Mouse (Mus musculus): ENCODE results near the gene Syt8. TPM values are rescaled to one million over a fixed set of nuclear protein-coding genes. Genes with fewer than 3 reads are reported as not detected.
A peak's percentile ranks its signal among the peaks of the same experiment; 100 is the strongest.

Gene Syt8
- polyA plus RNA-seq (2014; fragmentation: Nextera tagmentation; extraction: Ambion mirVana) = not detected in 2 replicates

DNA sequence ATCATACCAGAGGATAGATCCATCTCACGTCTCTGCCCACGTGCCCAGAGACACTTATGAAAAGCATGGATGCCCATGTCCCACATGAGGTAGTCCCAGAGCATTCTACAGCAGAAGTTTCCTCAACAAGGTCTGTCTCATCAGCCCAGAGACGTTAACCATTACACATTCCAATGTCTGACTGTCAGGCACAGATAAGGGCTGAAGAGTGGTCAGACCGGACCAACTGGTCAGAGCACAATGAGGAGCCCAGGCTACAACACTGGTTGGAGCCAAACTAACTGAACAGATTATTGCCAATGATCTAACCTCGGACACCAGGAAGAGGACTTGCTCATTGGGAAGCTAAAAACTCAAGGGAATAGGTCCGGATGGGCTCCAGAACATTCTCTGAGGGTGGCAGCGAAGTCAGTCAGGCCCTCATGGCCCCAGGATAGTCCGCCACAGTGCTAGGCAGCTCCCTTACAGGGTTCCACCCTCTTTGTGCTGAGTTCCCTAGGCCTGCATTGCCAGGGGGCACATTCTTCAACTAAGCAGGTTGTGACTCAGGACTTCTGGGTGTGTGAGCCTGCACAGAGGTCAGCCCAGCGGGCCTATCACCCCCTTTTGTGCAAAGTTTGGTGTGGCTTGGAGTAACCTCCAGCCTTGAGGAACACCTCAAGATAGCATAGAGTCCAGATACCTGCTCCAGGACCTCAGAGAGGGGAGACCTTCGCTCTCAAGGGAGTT is at the start of gene Syt8:
Syt8 (plus strand) TSS at position 714 of the 729 bp plus-strand sequence.
- Histone ChIP-seq H3K27ac (ENCODE audit: low read depth, low read length) (no peak within 1 kb of the TSS), H3K4me3 (ENCODE audit: low read depth, low read length) (no peak within 1 kb of the TSS), H3K9me3 (ENCODE audit: control insufficient read depth, low read length) (no peaks in the 10 kb centered on the region), H3K9ac (ENCODE audit: low read length) (no peak within 1 kb of the TSS), H3K36me3 (ENCODE audit: control insufficient read depth, insufficient read depth, low read length) (no peaks in the 10 kb centered on the region), H3K4me1 (replicated peaks; ENCODE audit: control insufficient read depth, insufficient read depth, low read length) (no peaks in the 10 kb centered on the region), H3K4me2 (ENCODE audit: low read depth, low read length, severe bottlenecking) (no peak within 1 kb of the TSS), H3K27me3 (ENCODE audit: control insufficient read depth, insufficient read depth, low read length) (no peaks in the 10 kb centered on the region)
- ATAC-seq (replicated peaks; ENCODE audit: low FRiP score) = no peak
- DNase-seq (ENCODE audit: low spot score) = no peak
- WGBS = 83% methylated on average over 10 of the region's 10 CpGs

DNA sequence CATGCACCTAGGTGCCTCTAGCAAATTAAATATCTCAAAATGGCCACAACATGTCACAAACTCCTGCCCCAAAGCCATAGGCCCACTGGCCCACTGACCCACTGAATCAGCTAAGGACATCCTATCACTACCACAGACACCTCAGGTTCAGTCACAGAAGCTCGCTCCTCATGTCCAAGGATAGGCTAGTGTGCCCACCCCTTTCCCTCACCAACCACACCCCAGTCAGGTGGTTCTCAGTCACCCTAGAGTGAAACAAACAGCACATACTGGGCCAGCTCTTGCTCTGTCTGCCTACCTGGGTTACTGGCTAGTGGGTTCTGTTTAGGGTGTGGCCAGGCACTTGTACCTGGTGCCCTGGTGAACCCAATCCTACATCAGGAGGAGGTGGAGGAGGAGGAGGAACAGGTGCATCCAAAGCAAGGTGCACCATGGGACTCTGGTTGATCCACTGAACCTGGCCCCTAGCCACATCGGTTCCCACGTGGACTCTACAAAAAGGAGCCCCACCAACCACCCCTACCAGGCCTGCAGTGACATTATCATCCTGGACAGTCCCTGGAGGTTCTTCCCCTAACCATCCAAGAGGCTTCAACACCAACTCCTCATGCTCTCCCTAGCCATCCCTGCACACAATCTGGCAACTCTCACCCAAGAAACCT is 48.8 kb upstream of the Syt8 start:
- DNase-seq (ENCODE audit: low spot score) (no peak), ATAC-seq (replicated peaks; ENCODE audit: low FRiP score) (no peak)
- Histone ChIP-seq H3K36me3 (ENCODE audit: control insufficient read depth, insufficient read depth, low read length) (peaks cover 4% of the 10 kb centered on the region; the same call in 1 of the 2 replicates), H3K9me3 (ENCODE audit: control insufficient read depth, low read length) (no peaks in the 10 kb centered on the region), H3K4me1 (replicated peaks; ENCODE audit: control insufficient read depth, insufficient read depth, low read length) (peaks cover 8% of the 10 kb centered on the region), H3K4me3 (ENCODE audit: low read depth, low read length) (peak overlapping the region; percentile 84; the same call in 1 of the 2 replicates), H3K27me3 (ENCODE audit: control insufficient read depth, insufficient read depth, low read length) (no peaks in the 10 kb centered on the region), H3K4me2 (ENCODE audit: low read depth, low read length, severe bottlenecking) (peak overlapping the region; percentile 87; the same call in 1 of the 2 replicates), H3K9ac (ENCODE audit: low read length) (no peak overlapping the region), H3K27ac (ENCODE audit: low read depth, low read length) (no peak overlapping the region)
- WGBS = 92% methylated on average over 3 of the region's 3 CpGs

DNA sequence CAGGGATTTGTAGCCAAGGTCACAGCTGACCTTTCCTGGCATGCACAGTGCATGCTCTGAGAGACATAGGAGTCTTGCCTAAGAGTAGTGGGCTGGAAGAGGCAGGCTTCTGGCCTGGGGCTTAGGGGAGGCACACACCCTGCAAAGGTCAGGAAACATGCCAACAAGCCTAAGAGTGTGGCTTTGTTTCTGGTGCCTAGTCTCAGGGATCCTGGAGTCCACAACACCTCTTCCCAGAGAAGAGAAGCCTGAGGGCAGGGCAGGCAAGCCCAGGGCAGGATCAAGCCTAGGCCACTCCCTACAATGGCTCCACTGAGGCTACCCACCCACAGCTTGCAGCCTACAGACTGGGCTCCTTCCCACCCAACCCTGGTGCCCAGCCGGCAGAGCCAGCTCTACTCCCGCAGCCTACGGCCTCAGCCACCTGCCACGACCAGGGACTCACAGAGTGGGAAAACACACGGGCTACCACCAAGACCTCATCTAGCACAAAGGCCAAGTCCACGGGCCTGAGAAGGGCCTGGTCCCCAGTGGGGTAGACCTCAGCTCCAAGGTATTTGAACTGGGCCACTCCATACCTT is 47.9 kb upstream of the Syt8 start:
- ATAC-seq (replicated peaks; ENCODE audit: low FRiP score) = no peak

DNA sequence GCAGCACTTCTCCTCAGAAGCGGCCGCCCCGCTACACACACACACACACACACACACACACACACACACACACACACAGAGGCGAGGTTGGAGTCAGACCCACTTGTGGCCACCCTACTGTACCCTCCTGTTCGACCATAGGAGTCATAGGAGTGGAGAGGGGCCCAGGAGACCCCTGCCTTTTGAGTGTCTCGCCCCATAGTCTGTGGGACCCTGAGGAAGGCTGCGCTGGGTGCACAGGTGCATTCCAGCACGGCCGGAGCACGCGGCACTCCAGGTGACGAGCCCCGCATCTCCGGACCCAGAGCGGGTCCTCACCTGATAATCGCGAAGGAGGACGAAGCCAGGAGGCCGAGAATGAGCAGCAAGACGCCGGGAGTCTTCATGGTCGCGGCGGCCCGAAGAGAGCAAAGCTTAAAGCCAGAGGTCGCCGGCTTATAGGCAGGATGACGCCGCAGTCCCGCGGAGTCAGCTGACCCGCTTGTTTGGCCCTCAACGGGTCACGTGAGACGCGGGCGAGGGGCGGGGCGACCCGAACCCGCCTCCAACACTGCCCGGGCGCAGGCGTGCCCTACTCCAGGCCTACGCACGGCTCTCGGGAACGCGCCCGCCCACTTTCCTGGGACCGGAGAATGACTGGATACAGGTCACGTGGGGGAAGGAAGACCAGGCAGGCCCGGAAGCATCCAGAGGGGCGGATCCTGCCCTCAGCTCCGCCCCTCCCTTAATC is 47.1 kb upstream of the Syt8 start, which contains the start of gene Ctsd:
Ctsd (minus strand) TSS at position 620 of the 730 bp plus-strand sequence.
- no peaks in the 10 kb centered on the region for H3K9me3 ChIP-seq (ENCODE audit: control insufficient read depth, low read length)
- peak within 1 kb of the TSS; percentile 84 for H3K4me3 ChIP-seq (ENCODE audit: low read depth, low read length)
- DNase-seq (ENCODE audit: low spot score) = peak; percentile 99
- peak; percentile 98 for ATAC-seq (replicated peaks; ENCODE audit: low FRiP score)
- H3K27me3 ChIP-seq (ENCODE audit: control insufficient read depth, insufficient read depth, low read length) = no peaks in the 10 kb centered on the region
- H3K4me2 ChIP-seq (ENCODE audit: low read depth, low read length, severe bottlenecking) = peak within 1 kb of the TSS; percentile 87
- H3K36me3 ChIP-seq (ENCODE audit: control insufficient read depth, insufficient read depth, low read length) = peaks cover under 1% of the 10 kb centered on the region; the same call in 1 of the 2 replicates
- H3K27ac ChIP-seq (ENCODE audit: low read depth, low read length) = no peak within 1 kb of the TSS
- under 1% methylated on average over 51 of the region's 55 CpGs for WGBS
- H3K9ac ChIP-seq (ENCODE audit: low read length) = peak within 1 kb of the TSS; percentile 83
- peaks cover 8% of the 10 kb centered on the region for H3K4me1 ChIP-seq (replicated peaks; ENCODE audit: control insufficient read depth, insufficient read depth, low read length)

More for the DNA sequence above, 47.9 kb upstream of the Syt8 start:
- peak overlapping the region; percentile 83 for H3K9ac ChIP-seq (ENCODE audit: low read length)
- 47% methylated on average over 6 of the region's 6 CpGs for WGBS
- H3K27ac ChIP-seq (ENCODE audit: low read depth, low read length) = no peak overlapping the region
- H3K27me3 ChIP-seq (ENCODE audit: control insufficient read depth, insufficient read depth, low read length) = no peaks in the 10 kb centered on the region
- H3K36me3 ChIP-seq (ENCODE audit: control insufficient read depth, insufficient read depth, low read length) = peaks cover 4% of the 10 kb centered on the region; the same call in 1 of the 2 replicates
- H3K4me1 ChIP-seq (replicated peaks; ENCODE audit: control insufficient read depth, insufficient read depth, low read length) = peaks cover 8% of the 10 kb centered on the region
- H3K9me3 ChIP-seq (ENCODE audit: control insufficient read depth, low read length) = no peaks in the 10 kb centered on the region
- H3K4me2 ChIP-seq (ENCODE audit: low read depth, low read length, severe bottlenecking) = peak overlapping the region; percentile 87
- DNase-seq (ENCODE audit: low spot score) = no peak
- H3K4me3 ChIP-seq (ENCODE audit: low read depth, low read length) = peak overlapping the region; percentile 84

DNA sequence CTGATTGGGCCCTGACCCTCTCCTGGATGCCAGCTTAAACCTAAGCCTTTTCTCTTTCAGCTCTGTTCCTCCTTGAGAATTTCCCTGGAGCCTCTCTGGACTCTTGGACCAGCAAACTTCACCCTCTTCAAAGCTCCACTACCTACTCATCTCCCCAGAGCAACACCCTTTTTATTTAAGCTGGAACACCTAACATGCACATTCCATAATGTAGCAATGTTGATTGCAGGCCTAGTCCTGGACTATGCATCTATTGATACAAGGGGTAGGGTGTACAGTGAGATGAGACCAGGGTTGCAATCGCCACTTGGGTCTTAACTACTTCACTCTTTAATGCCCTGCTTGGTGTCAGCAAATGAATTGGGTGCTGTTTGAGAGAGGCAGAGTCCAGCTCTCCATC is 46.5 kb upstream of the Syt8 start:
- DNase-seq (ENCODE audit: low spot score) (no peak), ATAC-seq (replicated peaks; ENCODE audit: low FRiP score) (peak; percentile 25)
- H3K4me3 ChIP-seq (ENCODE audit: low read depth, low read length) = peak overlapping the region; percentile 84
- peak overlapping the region; percentile 87 for H3K4me2 ChIP-seq (ENCODE audit: low read depth, low read length, severe bottlenecking)
- H3K4me1 ChIP-seq (replicated peaks; ENCODE audit: control insufficient read depth, insufficient read depth, low read length) = peaks cover 8% of the 10 kb centered on the region
- H3K27me3 ChIP-seq (ENCODE audit: control insufficient read depth, insufficient read depth, low read length) = no peaks in the 10 kb centered on the region
- 95% methylated on average over 1 of the region's 1 CpGs for WGBS
- no peak overlapping the region for H3K27ac ChIP-seq (ENCODE audit: low read depth, low read length)
- H3K9me3 ChIP-seq (ENCODE audit: control insufficient read depth, low read length) = no peaks in the 10 kb centered on the region
- H3K9ac ChIP-seq (ENCODE audit: low read length) = no peak overlapping the region
- H3K36me3 ChIP-seq (ENCODE audit: control insufficient read depth, insufficient read depth, low read length) = no peaks in the 10 kb centered on the region; the same call in 1 of the 2 replicates

DNA sequence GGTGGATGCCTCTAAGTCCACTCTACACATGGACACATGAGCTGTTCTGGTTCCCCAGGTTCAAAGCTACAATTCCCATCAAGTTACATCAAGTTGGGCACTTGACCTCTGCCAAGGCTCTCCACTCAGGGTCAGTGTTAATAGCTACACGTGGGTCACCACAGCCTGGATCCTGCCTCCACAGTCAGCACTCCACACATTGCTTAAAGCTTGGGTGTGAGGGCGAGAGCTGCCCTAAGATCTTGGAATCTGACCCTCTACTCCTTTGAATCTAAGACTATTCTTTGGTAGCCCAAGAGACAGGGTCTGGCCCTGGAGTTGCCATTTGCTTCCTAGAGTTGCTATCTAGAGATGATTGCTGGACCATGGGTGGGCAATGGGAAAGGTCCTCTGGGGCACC is 45.9 kb upstream of the Syt8 start:
- no peak overlapping the region for H3K4me3 ChIP-seq (ENCODE audit: low read depth, low read length)
- no peak for DNase-seq (ENCODE audit: low spot score)
- WGBS = 93% methylated on average over 2 of the region's 2 CpGs
- H3K4me1 ChIP-seq (replicated peaks; ENCODE audit: control insufficient read depth, insufficient read depth, low read length) = peaks cover 8% of the 10 kb centered on the region
- no peaks in the 10 kb centered on the region for H3K9me3 ChIP-seq (ENCODE audit: control insufficient read depth, low read length)
- ATAC-seq (replicated peaks; ENCODE audit: low FRiP score) = no peak
- no peak overlapping the region for H3K4me2 ChIP-seq (ENCODE audit: low read depth, low read length, severe bottlenecking)
- H3K27ac ChIP-seq (ENCODE audit: low read depth, low read length) = no peak overlapping the region
- no peaks in the 10 kb centered on the region for H3K27me3 ChIP-seq (ENCODE audit: control insufficient read depth, insufficient read depth, low read length)
- H3K36me3 ChIP-seq (ENCODE audit: control insufficient read depth, insufficient read depth, low read length) = no peaks in the 10 kb centered on the region; the same call in 1 of the 2 replicates
- H3K9ac ChIP-seq (ENCODE audit: low read length) = no peak overlapping the region

DNA sequence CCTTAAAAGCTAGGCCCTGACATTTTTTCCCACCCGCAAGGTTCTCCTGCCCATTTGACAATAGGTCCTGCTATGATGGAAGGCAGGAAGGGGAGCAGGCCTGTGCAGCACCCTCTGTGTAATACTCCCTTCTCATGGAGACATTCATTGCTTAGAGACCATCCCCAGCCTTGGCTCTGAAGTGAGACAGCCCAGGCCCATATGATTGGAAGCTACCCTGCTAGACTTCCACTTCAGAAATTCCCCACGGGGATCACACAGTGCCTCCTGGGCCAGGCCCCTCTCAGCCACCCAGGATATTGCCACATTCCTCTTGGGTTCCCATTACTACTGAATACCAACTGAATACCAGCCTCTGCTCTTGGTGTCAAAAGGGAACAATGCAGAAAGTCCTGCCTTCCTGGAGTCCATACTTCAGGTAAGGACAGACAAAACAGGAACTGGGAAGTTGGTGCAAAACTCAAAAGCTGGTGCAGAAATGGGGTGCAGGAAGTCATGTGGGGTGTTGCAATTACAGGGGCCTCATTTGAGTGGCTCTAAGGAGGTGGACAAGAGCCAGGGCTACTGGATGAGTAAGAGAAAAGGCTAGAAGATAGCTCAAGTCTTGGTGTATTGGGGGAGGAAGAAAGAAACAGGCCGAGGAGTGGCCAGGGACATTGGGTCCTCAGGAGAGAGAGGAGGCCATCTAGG is 44.5 kb upstream of the Syt8 start:
- DNase-seq (ENCODE audit: low spot score) = no peak
- ATAC-seq (replicated peaks; ENCODE audit: low FRiP score) = no peak
- no peak overlapping the region for H3K4me3 ChIP-seq (ENCODE audit: low read depth, low read length)
- WGBS = 82% methylated on average over 3 of the region's 3 CpGs
- no peak overlapping the region for H3K27ac ChIP-seq (ENCODE audit: low read depth, low read length)
- H3K27me3 ChIP-seq (ENCODE audit: control insufficient read depth, insufficient read depth, low read length) = no peaks in the 10 kb centered on the region
- H3K9me3 ChIP-seq (ENCODE audit: control insufficient read depth, low read length) = no peaks in the 10 kb centered on the region
- H3K4me2 ChIP-seq (ENCODE audit: low read depth, low read length, severe bottlenecking) = no peak overlapping the region
- peaks cover 8% of the 10 kb centered on the region for H3K4me1 ChIP-seq (replicated peaks; ENCODE audit: control insufficient read depth, insufficient read depth, low read length)
- H3K36me3 ChIP-seq (ENCODE audit: control insufficient read depth, insufficient read depth, low read length) = no peaks in the 10 kb centered on the region; the same call in 1 of the 2 replicates
- H3K9ac ChIP-seq (ENCODE audit: low read length) = no peak overlapping the region

DNA sequence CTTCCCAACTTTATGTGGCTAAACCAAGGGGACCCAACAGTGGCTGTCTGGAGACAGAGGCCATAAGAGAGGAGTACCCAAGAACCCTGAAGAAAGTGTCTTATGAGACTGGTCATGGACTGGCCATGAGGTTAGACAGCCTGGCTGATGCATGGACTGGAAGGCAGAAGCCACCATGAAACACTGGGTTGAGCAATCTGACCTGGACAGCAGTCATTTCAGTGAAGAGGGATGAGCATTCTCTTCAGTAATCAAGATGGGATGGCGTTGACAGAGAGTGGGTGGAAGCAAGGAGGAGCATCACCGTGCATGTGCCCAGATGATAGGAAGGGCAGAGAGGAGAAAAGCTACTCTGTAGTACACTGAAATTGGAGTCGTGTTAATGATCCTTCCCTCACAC is 43.5 kb upstream of the Syt8 start:
- 86% methylated on average over 3 of the region's 3 CpGs for WGBS

More for the DNA sequence above, 43.5 kb upstream of the Syt8 start:
- no peak for DNase-seq (ENCODE audit: low spot score)
- Histone ChIP-seq H3K4me3 (ENCODE audit: low read depth, low read length) (no peak overlapping the region), H3K27ac (ENCODE audit: low read depth, low read length) (no peak overlapping the region), H3K4me2 (ENCODE audit: low read depth, low read length, severe bottlenecking) (no peak overlapping the region), H3K36me3 (ENCODE audit: control insufficient read depth, insufficient read depth, low read length) (no peaks in the 10 kb centered on the region), H3K27me3 (ENCODE audit: control insufficient read depth, insufficient read depth, low read length) (no peaks in the 10 kb centered on the region), H3K9ac (ENCODE audit: low read length) (no peak overlapping the region), H3K9me3 (ENCODE audit: control insufficient read depth, low read length) (no peaks in the 10 kb centered on the region), H3K4me1 (replicated peaks; ENCODE audit: control insufficient read depth, insufficient read depth, low read length) (peaks cover 8% of the 10 kb centered on the region)
- ATAC-seq (replicated peaks; ENCODE audit: low FRiP score) = no peak

Measured in forebrain, embryonic 11.5 days (tissue).